Mouse (Mus musculus): ENCODE measurements at regions not wholly inside any gene's neighbourhood (a gene's known extent, or its start where the extent isn't known, plus 50 kb on each side); places are given as distances from the start of the nearest gene placed in this dataset.

- DNase-seq (ENCODE audit: low spot score), result no peak
Observed at GRCm38 (mm10) chr6:50922235-50922634, 268.0 kb upstream of the Npvf start.

- DNase-seq (ENCODE audit: low spot score), result no peak
Observed at GRCm38 (mm10) chr6:50924571-50924970, 270.3 kb upstream of the Npvf start.

GRCm38 (mm10) chr6:50924998-50925397 lies 270.8 kb upstream of the Npvf start:
- no peak for DNase-seq (ENCODE audit: low spot score)

- DNase-seq (ENCODE audit: low spot score), result no peak
Observed at GRCm38 (mm10) chr6:50926313-50926712, 272.1 kb upstream of the Npvf start.

- no peak for DNase-seq (ENCODE audit: low spot score)
Observed at GRCm38 (mm10) chr6:50929503-50929902, 275.3 kb upstream of the Npvf start.

- DNase-seq (ENCODE audit: low spot score), result no peak
Observed at GRCm38 (mm10) chr6:50933510-50933909, 279.3 kb upstream of the Npvf start.

- DNase-seq (ENCODE audit: low spot score), result no peak
Observed at GRCm38 (mm10) chr6:50934245-50934644, 280.0 kb upstream of the Npvf start.

GRCm38 (mm10) chr6:50936306-50936705 lies 282.1 kb upstream of the Npvf start:
- DNase-seq (ENCODE audit: low spot score), result no peak

- DNase-seq (ENCODE audit: low spot score), result peak; percentile 23
Observed at GRCm38 (mm10) chr6:50937094-50937493, 282.9 kb upstream of the Npvf start.

- no peak for DNase-seq (ENCODE audit: low spot score)
Observed at GRCm38 (mm10) chr6:50938879-50939278, 284.6 kb upstream of the Npvf start.

- no peak for DNase-seq (ENCODE audit: low spot score)
Observed at GRCm38 (mm10) chr6:50939440-50939839, 285.2 kb upstream of the Npvf start.

GRCm38 (mm10) chr6:50940118-50940517 lies 285.9 kb upstream of the Npvf start:
- no peak for DNase-seq (ENCODE audit: low spot score)

- no peak for DNase-seq (ENCODE audit: low spot score)
Observed at GRCm38 (mm10) chr6:50940641-50941398, 286.6 kb upstream of the Npvf start.

- DNase-seq (ENCODE audit: low spot score), result no peak
Observed at GRCm38 (mm10) chr6:50942696-50943095, 288.5 kb upstream of the Npvf start.

- no peak for DNase-seq (ENCODE audit: low spot score)
Observed at GRCm38 (mm10) chr6:50948061-50948460, 293.8 kb upstream of the Npvf start.

GRCm38 (mm10) chr6:50949361-50949760 lies 295.1 kb upstream of the Npvf start:
- DNase-seq (ENCODE audit: low spot score), result no peak

- DNase-seq (ENCODE audit: low spot score), result no peak
Observed at GRCm38 (mm10) chr6:50949883-50950583, 295.8 kb upstream of the Npvf start.

- DNase-seq (ENCODE audit: low spot score), result no peak
Observed at GRCm38 (mm10) chr6:50957328-50957900, 303.2 kb upstream of the Npvf start.

- no peak for DNase-seq (ENCODE audit: low spot score)
Observed at GRCm38 (mm10) chr6:50960341-50960740, 306.1 kb upstream of the Npvf start.

GRCm38 (mm10) chr6:50961592-50961991 lies 307.4 kb upstream of the Npvf start:
- no peak for DNase-seq (ENCODE audit: low spot score)

GRCm38 (mm10) chr6:50968546-50968945 lies 314.3 kb upstream of the Npvf start:
- no peak for DNase-seq (ENCODE audit: low spot score)

GRCm38 (mm10) chr6:50969341-50969740 lies 315.1 kb upstream of the Npvf start:
- DNase-seq (ENCODE audit: low spot score), result no peak

- DNase-seq (ENCODE audit: low spot score), result no peak
Observed at GRCm38 (mm10) chr6:50969997-50970396, 315.8 kb upstream of the Npvf start.
